Mouse (Mus musculus): Measurements from ENCODE around the gene Lcn11. TPM values are rescaled to one million over a fixed set of nuclear protein-coding genes. Genes with fewer than 3 reads are reported as not detected.

The Lcn11 gene
- polyA plus RNA-seq, 1 experiment: not detected

DNA sequence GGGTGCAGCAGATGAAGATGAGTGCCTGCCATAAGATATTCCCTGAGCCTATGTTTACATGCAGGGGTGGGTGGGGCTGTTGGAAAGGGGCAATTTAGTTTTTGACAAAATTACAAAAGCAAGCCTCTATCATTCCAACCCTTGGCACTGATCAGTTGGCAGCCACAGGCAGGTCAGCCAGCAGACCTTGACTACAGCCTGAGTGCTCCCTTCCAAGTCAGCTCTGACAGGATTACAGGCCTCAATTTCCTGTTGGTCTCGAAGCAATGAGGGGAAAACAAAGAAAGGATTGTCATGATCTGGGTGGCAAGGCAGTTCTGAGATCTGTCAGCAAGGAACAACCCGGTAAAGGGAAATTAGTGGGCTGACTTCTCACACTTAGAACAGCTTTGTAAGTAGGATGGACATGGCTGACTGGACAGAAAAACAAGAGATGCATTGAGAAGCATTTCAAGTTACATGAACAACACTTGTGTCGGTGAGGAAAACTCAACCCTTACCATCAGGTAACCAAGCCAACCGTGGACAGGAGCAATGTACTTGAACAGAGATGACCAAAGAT, 18.7 kb upstream of the Lcn11 start:
- H3ac ChIP-seq (ENCODE audit: control insufficient read depth, insufficient read length, low read depth): no peak overlapping the region
- H3K79me2 ChIP-seq (ENCODE audit: control insufficient read depth, insufficient read depth): no peaks in the 10 kb centered on the region
- no peaks in the 10 kb centered on the region for H3K79me3 ChIP-seq (ENCODE audit: low read depth)
- TF ChIP-seq USF1 (IDR thresholded peaks at IDR 0.05; ENCODE audit: low read depth) (no peak), CEBPB (IDR thresholded peaks at IDR 0.05; ENCODE audit: low read depth) (no peak), MYOG (IDR thresholded peaks at IDR 0.05; ENCODE audit: control insufficient read depth, extremely low read depth, insufficient read length) (no peak), CTCF (IDR thresholded peaks at IDR 0.05; ENCODE audit: control insufficient read depth, insufficient read depth, insufficient read length) (no peak), MYOD1 (IDR thresholded peaks at IDR 0.05; ENCODE audit: control insufficient read depth, insufficient read length, low read depth) (no peak), FOSL1 (IDR thresholded peaks at IDR 0.05; ENCODE audit: insufficient read depth, low read length, poor library complexity, severe bottlenecking) (no peak), MAX (IDR thresholded peaks at IDR 0.05) (no peak)
- no peaks in the 10 kb centered on the region for H3K36me3 ChIP-seq (ENCODE audit: control insufficient read depth, insufficient read depth)
- peaks cover 12% of the 10 kb centered on the region for H3K27me3 ChIP-seq (ENCODE audit: control insufficient read depth, insufficient read depth, insufficient read length)
- no peak overlapping the region for H3K4me3 ChIP-seq (ENCODE audit: insufficient read depth, poor library complexity, severe bottlenecking)

DNA sequence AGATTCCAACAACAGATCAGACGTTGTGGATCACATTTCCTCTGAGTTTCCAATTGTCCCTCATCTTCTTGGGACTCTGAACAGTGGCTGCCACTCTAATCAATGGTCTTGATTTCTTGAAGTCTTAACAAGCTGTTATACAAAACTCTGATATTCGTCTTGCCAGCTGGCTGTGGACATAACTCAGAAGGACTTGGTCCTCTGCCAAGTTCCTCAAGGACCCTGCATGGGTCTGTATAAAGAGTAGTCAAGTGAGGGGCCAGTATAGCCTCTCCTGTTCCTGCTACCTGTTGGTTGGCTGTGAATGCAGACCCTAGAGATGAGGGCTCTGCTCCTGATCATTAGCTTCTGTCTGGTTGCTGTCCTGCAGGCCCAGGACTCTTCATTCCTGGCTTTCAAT, 11.5 kb upstream of the Lcn11 start, which contains the start of gene Lcn3:
Gene Lcn3, plus strand, starts transcription at position 301 of the 400 bp plus-strand sequence.
- TF ChIP-seq MYOG (IDR thresholded peaks at IDR 0.05; ENCODE audit: control insufficient read depth, extremely low read depth, insufficient read length) (no peak), FOSL1 (IDR thresholded peaks at IDR 0.05; ENCODE audit: insufficient read depth, low read length, poor library complexity, severe bottlenecking) (no peak), MAX (IDR thresholded peaks at IDR 0.05) (no peak), MYOD1 (IDR thresholded peaks at IDR 0.05; ENCODE audit: control insufficient read depth, insufficient read length, low read depth) (no peak), CTCF (IDR thresholded peaks at IDR 0.05; ENCODE audit: control insufficient read depth, insufficient read depth, insufficient read length) (no peak), CEBPB (IDR thresholded peaks at IDR 0.05; ENCODE audit: low read depth) (no peak), USF1 (IDR thresholded peaks at IDR 0.05; ENCODE audit: low read depth) (no peak)
- Histone ChIP-seq H3ac (ENCODE audit: control insufficient read depth, insufficient read length, low read depth) (no peak within 1 kb of the TSS), H3K79me2 (ENCODE audit: control insufficient read depth, insufficient read depth) (no peaks in the 10 kb centered on the region), H3K27me3 (ENCODE audit: control insufficient read depth, insufficient read depth, insufficient read length) (peaks cover 28% of the 10 kb centered on the region), H3K79me3 (ENCODE audit: low read depth) (no peaks in the 10 kb centered on the region), H3K36me3 (ENCODE audit: control insufficient read depth, insufficient read depth) (no peaks in the 10 kb centered on the region), H3K4me3 (ENCODE audit: insufficient read depth, poor library complexity, severe bottlenecking) (no peak within 1 kb of the TSS)

DNA sequence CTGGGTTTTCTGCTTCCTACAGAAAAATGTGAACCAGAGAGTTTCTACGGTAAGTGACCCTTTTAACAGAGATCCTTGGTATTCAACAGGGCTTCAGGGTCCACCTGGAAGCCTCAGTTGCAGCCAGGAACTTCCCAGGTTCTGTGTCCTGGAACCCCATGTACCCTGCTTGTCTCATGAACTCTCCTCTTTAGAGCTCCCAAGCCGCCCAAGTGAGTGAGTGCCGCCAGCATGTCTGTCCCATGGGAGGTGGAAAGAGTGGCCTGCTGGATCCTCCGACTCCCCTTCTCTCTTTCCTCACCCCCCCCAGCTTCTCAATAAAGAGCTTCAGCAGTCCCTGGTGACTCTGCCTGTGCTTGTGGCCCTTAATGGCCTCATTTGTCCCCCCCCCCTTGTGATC, 9.1 kb upstream of the Lcn11 start:
- Histone ChIP-seq H3ac (ENCODE audit: control insufficient read depth, insufficient read length, low read depth) (no peak overlapping the region), H3K4me3 (ENCODE audit: insufficient read depth, poor library complexity, severe bottlenecking) (no peak overlapping the region), H3K36me3 (ENCODE audit: control insufficient read depth, insufficient read depth) (no peaks in the 10 kb centered on the region), H3K27me3 (ENCODE audit: control insufficient read depth, insufficient read depth, insufficient read length) (peaks cover 20% of the 10 kb centered on the region), H3K79me2 (ENCODE audit: control insufficient read depth, insufficient read depth) (no peaks in the 10 kb centered on the region), H3K79me3 (ENCODE audit: low read depth) (no peaks in the 10 kb centered on the region)
- TF ChIP-seq FOSL1 (IDR thresholded peaks at IDR 0.05; ENCODE audit: insufficient read depth, low read length, poor library complexity, severe bottlenecking) (no peak), USF1 (IDR thresholded peaks at IDR 0.05; ENCODE audit: low read depth) (no peak), CEBPB (IDR thresholded peaks at IDR 0.05; ENCODE audit: low read depth) (no peak), MAX (IDR thresholded peaks at IDR 0.05) (no peak), MYOD1 (IDR thresholded peaks at IDR 0.05; ENCODE audit: control insufficient read depth, insufficient read length, low read depth) (no peak), MYOG (IDR thresholded peaks at IDR 0.05; ENCODE audit: control insufficient read depth, extremely low read depth, insufficient read length) (no peak), CTCF (IDR thresholded peaks at IDR 0.05; ENCODE audit: control insufficient read depth, insufficient read depth, insufficient read length) (no peak)

DNA sequence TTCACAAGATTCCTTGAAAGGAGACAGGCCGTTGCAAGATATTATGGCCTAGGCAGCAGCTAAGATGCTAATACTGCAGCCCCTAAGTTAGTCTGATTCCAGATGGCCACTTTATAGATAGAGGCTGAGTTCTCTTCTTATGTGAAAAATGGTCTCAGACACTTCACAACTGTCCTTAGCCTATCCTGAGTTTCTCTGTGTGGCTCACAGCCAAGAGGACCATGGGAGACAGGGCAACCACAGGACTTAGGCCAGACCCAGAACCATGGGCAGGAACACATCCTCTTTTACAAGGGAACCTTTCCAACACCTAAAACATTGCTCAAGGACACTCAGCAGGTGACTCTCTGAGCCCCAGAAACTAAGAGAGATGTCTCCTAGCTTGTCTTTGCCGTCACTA, 3.3 kb upstream of the Lcn11 start:
- H3K79me2 ChIP-seq (ENCODE audit: control insufficient read depth, insufficient read depth): no peaks in the 10 kb centered on the region
- no peak overlapping the region for H3K4me3 ChIP-seq (ENCODE audit: insufficient read depth, poor library complexity, severe bottlenecking)
- TF ChIP-seq CEBPB (IDR thresholded peaks at IDR 0.05; ENCODE audit: low read depth): no peak
- no peak for TF ChIP-seq MAX (IDR thresholded peaks at IDR 0.05)
- TF ChIP-seq FOSL1 (IDR thresholded peaks at IDR 0.05; ENCODE audit: insufficient read depth, low read length, poor library complexity, severe bottlenecking): no peak
- no peak for TF ChIP-seq MYOD1 (IDR thresholded peaks at IDR 0.05; ENCODE audit: control insufficient read depth, insufficient read length, low read depth)
- no peak for TF ChIP-seq CTCF (IDR thresholded peaks at IDR 0.05; ENCODE audit: control insufficient read depth, insufficient read depth, insufficient read length)
- TF ChIP-seq USF1 (IDR thresholded peaks at IDR 0.05; ENCODE audit: low read depth): no peak
- no peak for TF ChIP-seq MYOG (IDR thresholded peaks at IDR 0.05; ENCODE audit: control insufficient read depth, extremely low read depth, insufficient read length)
- peaks cover 32% of the 10 kb centered on the region for H3K27me3 ChIP-seq (ENCODE audit: control insufficient read depth, insufficient read depth, insufficient read length)
- H3K79me3 ChIP-seq (ENCODE audit: low read depth): no peaks in the 10 kb centered on the region
- H3ac ChIP-seq (ENCODE audit: control insufficient read depth, insufficient read length, low read depth): no peak overlapping the region
- H3K36me3 ChIP-seq (ENCODE audit: control insufficient read depth, insufficient read depth): no peaks in the 10 kb centered on the region

DNA sequence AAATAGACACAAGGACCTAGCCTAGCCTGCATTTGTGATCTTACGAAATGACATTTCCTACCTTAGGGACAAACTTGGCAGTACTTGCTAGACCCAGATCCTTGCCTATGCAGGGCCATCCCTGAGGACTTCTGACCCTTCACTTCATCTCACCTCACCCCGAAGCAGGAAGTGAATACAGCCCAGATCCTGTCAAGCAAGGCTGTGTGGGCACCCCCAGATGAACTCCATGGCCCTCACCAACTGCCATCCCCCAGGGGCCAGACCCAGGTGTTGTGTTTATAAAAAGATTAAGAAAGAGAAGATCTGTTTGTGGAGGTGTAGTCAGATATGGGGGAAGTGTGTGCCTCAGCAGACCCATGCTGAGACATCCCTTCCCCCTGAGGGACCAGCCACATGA, 2.2 kb upstream of the Lcn11 start:
- TF ChIP-seq CTCF (IDR thresholded peaks at IDR 0.05; ENCODE audit: control insufficient read depth, insufficient read depth, insufficient read length) (no peak), MYOD1 (IDR thresholded peaks at IDR 0.05; ENCODE audit: control insufficient read depth, insufficient read length, low read depth) (no peak), USF1 (IDR thresholded peaks at IDR 0.05; ENCODE audit: low read depth) (no peak), FOSL1 (IDR thresholded peaks at IDR 0.05; ENCODE audit: insufficient read depth, low read length, poor library complexity, severe bottlenecking) (no peak), MAX (IDR thresholded peaks at IDR 0.05) (no peak), MYOG (IDR thresholded peaks at IDR 0.05; ENCODE audit: control insufficient read depth, extremely low read depth, insufficient read length) (no peak), CEBPB (IDR thresholded peaks at IDR 0.05; ENCODE audit: low read depth) (no peak)
- peaks cover 28% of the 10 kb centered on the region for H3K27me3 ChIP-seq (ENCODE audit: control insufficient read depth, insufficient read depth, insufficient read length)
- H3K36me3 ChIP-seq (ENCODE audit: control insufficient read depth, insufficient read depth): no peaks in the 10 kb centered on the region
- no peaks in the 10 kb centered on the region for H3K79me2 ChIP-seq (ENCODE audit: control insufficient read depth, insufficient read depth)
- H3ac ChIP-seq (ENCODE audit: control insufficient read depth, insufficient read length, low read depth): no peak overlapping the region
- H3K4me3 ChIP-seq (ENCODE audit: insufficient read depth, poor library complexity, severe bottlenecking): no peak overlapping the region
- H3K79me3 ChIP-seq (ENCODE audit: low read depth): no peaks in the 10 kb centered on the region
